Mouse (Mus musculus) right cerebral cortex, postnatal 14 days (tissue): ENCODE measurements at regions not wholly inside any gene's neighbourhood (a gene's known extent, or its start where the extent isn't known, plus 50 kb on each side); places are given as distances from the start of the nearest gene placed in this dataset.

Experiments used
- DNase-seq: peaks from one replicate; pipeline ENCODE4 v3.0.0; 2022

DNA sequence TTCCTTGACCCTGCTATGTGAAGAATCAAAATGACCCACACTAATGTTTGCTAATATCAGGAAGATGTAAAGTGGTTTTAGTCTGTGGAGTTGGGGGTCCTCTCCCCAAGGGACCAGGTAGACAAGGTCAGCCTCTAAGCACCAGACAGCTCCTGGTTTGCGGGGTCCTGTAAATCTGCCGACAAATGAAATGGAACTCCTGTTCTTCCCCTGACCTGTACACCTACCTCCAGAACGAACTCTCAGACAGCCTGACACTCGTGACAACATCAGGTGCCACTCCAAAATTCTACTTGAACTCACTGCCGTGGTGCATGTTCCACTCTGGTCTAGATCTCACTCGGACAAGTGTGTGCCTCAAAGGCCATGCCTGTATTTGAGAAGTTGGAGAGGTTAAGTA lies 121.8 kb upstream of the Cdkn3 start:
- DNase-seq = no peak

DNA sequence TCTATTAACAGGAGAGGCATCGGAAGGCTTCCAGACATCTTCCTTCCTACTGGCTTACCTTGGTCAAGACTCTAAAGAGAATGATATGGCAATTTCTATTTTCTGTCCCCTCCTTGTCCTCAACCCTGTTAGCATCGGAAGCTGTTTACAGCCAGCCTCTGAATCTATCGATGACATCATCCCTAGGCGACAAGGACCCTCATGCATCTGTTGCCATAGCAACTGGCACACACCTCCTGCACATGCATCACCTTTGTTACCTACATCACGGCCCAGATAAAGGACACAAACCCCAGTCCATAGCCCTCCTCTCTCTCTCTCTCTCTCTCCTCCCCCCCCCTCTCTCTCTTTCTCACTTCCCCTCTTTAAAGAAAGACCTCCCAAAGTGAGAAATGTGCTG lies 123.1 kb upstream of the Cdkn3 start:
- no peak for DNase-seq

DNA sequence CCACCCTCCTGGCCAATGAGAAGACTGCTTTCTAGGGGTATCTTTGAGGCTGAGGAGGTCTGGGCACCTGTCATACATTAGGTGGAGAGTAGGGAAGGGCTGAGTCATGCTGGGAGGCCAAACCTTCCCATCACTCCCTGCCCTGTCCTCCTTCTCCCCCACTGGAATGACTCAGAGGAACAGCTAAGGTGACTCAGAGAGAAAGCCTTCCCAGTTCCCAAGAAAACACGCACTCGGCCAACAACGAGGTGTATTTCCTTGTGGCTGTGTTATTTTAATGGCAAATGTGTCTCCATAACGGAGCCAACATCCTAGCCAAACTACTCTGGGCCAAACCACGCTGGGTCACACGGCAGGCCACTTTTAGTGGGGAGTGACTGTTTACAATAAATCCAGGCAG lies 124.0 kb upstream of the Cdkn3 start:
- DNase-seq = no peak

DNA sequence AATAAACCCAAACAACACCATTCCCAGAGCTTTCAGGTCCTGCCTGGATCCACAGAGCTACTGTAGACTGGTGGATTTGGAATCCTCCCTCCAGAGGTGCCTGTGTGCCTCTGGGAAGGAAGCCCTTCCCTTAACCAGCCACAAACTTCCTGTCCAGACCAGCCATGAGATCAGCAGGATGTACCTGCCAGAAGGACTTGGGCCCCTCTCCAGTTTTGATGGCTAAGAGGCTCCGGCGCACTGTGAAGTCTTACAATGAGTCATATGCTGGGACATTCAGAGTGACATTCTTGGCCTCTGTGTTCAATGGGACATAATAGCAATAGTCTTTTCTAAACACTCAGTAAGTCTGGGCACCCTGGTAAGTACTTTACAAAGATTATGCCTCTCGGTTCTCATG lies 125.0 kb upstream of the Cdkn3 start:
- no peak for DNase-seq

DNA sequence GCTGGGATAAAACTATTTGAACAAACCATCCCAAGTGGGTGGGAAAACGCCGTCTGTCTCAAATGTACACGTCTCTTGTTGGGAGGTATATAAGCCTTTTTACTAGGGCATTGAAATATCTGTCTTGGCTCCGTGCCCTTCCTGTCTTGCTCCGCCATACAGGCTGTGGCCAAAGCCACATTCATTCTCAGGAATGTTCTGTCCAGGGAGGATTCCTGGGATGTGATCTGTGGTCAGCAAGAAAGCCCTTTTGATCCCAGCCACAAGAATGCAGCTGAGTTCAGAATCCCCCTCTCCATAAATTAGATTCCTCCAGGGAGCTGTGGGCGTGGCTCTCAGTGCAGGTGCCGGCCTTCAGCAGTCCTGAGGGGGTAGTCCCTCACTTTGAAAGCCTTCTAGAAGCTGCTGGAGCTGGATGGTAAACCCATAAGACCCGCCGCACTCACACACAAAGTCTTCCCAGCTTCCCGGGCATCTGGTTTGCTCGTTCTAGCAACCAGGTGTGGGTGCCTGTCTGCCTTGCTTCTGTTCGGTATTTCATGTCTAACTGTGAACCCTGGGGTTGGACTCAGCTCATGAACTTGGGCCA lies 125.6 kb upstream of the Cdkn3 start:
- DNase-seq = no peak

DNA sequence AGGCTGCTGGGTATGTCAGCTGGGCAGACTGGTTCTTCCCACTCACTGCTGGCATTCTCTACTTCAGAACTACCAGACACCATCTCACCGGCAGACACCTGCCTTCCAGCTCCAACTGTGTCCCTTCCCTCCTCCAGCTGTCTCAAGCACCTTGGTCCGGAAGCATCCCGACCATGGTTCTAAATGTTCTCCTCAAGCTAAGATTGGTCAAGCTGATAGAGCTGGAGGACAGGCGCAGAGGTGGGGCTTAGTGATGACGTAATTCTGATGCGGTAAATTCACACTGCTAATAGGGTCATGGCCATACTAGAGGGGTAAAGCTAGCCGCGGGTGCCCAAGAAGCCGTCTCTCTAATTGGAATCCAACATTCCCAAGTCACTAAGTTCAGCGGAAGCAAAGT lies 126.1 kb upstream of the Cdkn3 start:
- no peak for DNase-seq

DNA sequence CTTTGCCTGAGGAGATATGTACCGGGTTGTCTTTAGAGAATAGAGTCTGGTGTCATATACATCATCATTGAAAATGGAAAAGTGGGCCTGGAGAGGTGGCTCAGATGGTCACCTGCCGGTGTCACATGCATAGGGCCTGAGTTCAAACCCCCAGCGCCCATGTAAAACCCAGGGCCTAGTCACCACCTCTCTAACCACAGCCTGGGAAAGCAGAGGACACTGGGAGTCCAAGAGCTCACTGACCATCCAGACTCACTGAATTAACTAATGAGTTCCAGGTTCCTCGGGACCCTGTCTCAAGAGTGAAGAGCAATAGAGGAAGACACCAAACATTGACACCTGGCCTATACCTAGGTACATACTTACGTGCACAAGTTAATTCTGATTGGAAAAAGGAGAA lies 132.7 kb upstream of the Cdkn3 start:
- DNase-seq = no peak

DNA sequence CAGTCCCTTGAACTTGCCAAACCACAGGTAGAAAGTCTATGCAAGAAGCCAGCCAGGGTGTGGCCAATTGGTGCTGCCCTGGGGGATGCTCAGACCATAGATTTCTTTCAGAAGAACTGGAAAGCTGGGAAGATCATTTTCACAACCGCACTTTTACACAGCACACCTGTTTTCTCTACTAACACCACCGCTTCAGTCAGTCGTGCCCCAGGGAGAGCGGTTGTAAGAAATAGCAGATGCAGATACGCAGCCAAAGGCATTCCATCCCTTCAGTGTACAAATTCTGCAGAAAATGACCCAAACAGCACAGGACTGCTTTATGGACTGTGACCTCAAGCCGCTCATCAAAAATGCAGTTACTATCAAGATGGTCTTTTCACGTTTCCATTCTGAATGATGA lies 134.6 kb upstream of the Cdkn3 start:
- no peak for DNase-seq

DNA sequence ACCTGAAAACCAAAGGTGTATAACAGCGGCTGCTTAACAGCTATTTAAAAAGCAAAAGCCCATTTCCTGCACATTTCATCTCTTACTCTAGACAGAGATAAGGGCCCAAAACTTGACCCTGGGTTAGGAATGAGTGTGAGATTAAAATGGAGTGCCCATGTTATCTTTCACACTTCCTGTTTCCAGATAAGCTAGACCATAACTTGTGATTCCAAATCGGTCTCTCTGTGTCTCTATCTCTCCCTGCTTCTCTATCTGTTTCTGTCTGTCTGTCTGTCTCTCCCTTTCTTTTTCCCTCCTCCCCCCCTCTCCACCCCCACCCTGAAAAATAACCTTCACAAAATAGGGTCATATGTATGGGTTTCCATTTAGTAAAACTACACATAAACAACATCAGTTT lies 136.7 kb upstream of the Cdkn3 start:
- no peak for DNase-seq

DNA sequence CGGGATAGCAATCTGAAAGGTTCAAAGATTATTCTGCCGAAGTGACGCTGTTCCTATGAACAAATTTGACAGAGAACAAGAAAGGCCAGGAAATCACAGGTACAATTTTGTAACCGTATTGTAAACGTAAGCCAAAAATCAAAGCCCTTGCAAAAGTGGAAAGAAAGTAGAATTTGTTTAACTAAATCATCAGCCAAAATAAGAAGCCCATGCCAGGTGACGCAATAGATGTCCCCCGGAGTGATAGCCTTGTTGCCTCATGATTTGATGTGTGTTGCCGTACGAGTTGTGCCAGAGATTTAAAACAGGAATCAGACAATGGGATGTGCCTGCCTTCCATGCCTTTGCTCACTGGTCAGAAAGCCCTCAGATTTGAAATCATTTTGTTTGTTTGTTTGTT lies 144.3 kb upstream of the Cdkn3 start:
- no peak for DNase-seq

DNA sequence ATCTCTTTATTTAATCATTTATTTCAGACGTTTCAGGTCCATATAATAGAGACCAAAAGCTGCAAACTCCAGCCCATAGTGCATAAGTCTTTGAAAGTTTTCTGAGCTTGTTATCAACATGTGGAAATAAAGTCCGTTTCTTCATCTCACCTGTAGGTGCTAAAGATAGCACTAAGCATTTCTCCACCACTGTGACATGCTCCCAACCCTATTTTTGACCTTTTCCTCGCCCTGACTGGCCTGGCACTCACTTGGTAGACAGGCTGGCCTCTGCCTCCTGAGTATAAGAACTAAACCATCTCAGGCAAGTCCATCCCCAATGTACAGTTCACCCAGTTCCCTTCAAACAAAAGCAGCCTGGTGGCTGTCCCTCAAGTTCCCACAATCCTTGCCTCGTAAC lies 145.4 kb upstream of the Cdkn3 start:
- no peak for DNase-seq

DNA sequence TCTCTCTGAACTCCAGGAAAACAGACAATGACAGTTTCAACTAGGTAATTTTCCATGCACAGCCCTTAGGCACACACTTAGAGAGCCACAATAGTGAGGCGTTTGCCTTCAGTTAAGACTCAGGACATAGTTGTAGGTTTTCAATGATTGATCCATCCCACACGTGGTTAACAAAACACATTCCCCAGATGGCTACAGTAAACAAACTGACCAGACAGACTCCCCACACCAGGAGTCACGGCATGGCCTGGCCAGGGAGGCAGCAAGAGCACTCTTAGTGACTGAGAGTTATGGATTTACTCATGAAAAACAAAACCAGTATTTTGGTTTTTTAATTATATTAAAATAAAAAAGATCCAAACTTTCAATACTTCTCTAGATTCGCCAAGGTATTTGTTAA lies 146.6 kb upstream of the Cdkn3 start:
- no peak for DNase-seq

DNA sequence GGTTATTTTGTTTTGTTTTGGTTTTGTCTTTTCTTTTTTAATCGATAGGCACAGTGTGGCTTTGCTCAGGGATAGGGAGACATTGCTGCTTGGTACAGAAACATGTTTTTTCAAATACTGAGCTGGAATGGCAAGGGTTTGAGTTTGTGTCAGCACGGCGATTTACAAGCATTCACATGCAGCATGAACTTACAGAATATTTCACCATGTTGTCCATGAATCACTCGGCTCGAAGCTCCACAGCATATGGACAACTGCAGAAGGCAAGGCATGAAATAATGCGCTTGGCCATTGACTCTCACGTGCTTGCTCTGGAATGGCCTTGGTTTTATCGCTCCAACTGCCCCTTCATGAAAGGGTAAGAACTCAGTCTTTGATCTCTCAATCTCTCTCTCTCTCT lies 147.1 kb upstream of the Cdkn3 start:
- no peak for DNase-seq

DNA sequence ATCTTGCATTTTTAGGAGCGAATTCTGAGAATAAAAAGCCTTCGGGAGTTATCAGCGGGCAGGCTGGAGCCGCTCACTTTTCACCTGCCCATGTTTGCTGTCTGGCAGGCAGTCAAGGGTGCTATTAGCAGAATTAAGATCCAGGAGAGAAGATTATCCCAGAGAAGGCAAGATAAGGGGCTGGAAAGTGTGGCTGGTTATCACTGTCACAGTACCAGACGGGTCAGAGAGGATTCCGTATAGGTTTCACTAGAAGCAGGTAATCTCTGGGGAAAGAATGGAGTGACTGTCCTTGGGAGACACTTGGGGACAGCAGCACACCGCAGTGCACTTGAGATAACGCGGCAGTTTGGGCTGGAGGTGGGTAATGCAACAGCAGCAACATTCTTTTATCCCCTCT lies 147.8 kb upstream of the Cdkn3 start:
- DNase-seq = no peak

DNA sequence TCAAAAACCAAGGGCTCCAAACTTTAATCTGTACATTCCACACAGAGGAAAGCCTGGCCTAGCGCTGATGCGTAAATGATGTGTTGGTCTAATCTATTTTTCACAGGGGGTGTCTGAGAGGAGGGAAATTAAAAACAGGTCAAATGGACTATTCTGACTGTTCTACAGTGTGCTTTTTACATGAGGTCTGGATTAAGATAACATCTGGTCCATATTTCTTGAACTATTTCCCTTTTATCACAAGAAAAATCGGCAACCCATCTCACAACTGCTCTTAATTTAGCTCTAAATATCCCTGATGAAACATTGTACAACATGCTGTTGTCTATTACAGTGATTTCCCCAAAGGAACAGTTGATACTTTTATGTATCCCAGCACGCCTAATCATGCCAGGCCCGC lies 149.4 kb upstream of the Cdkn3 start:
- no peak for DNase-seq

DNA sequence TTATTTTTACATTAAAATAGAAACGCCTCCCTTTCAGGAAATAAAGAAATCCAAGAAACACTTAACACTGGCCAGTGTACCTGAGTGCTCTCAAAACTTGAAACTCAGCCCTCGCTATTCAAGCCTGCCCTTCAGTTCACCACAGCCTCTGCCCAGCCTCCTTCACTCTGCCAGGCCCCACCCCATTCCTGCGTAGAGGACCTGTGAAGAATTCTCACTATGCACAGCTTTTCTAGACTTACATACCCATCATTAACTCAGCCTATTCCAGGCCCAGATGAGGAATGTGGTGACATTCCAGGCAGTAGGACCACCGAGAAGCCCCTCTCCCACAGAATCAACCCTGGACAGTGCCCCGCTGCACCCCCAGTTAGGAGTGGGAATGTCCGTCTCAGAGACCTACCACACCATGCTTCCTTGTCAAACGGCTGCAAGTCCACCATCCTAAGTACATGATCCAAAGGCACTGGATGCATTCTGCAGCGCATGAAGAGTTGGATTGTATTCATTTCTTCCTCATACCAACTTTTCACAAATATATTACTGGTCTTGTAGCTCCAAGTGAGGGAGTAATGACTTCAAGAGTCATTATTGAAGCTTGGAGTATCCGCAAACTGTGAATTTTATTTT lies 150.0 kb upstream of the Cdkn3 start:
- no peak for DNase-seq

DNA sequence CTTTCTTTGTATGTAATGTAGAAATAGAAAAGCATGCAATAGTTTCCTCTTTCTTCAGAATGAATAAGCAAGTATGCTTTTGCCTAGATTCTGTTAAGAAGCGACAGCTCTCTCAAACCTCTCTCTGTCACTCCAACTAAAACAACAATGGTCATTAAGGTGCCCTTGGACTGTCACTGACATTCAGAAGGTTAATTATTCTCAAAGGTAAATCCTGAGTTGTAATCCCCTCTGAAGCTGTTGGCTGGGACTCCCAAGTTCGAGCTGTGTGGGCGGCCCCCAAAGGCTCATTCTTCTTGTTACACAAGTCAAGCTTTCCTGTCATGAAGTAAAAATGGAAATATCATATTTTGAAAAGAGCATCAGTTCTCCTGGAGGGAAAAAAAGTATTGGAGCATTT lies 153.6 kb upstream of the Cdkn3 start:
- no peak for DNase-seq

DNA sequence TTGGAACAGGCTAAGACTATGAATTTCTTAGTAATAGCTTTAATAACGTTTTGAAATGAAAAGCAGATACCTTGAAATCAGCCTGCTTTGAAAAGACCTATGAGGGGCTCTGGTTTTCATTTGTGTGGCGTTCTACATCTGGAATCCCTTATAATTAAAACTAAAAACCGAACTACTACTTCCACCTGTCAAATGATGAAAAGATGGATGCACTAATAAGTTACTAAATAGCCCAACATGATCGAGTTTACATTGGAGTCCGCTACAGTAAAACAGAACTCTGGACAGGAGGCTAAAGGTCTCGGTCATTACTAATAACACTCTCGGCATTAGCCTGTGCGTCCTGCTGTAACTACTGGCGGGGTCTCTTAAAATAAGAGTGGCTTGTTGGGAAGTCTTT lies 154.3 kb upstream of the Cdkn3 start:
- DNase-seq = no peak

DNA sequence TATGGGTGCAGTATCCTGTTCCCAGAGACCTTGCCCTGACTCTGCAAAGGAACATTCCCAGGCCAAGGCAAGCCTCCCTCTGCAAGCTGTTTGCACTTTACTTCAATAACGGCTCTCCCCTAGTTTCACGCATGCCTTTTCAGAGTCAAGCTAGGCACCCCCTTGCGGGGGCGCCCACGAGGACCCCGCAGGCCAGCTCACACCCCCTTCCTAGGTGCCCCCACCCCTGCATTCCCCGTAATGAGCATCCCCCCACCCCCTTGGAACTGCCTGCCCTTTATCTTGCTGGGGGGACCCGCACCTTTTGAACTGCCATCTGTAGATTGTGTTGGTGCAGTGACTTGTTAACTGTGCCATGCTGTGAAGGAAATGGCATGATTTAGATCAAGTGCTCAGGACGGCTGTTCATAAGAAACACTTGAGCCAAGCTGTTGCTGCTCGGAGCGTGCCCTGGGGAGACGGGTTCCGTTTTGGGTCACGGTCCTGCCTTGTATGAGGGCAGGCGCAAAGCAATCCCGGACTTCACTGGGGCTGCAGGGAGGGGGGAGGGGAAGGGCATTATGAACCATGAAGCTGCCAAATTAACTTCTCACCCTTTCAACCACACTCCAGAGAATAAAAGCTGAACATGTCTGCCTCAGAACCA lies 155.3 kb upstream of the Cdkn3 start:
- no peak for DNase-seq

DNA sequence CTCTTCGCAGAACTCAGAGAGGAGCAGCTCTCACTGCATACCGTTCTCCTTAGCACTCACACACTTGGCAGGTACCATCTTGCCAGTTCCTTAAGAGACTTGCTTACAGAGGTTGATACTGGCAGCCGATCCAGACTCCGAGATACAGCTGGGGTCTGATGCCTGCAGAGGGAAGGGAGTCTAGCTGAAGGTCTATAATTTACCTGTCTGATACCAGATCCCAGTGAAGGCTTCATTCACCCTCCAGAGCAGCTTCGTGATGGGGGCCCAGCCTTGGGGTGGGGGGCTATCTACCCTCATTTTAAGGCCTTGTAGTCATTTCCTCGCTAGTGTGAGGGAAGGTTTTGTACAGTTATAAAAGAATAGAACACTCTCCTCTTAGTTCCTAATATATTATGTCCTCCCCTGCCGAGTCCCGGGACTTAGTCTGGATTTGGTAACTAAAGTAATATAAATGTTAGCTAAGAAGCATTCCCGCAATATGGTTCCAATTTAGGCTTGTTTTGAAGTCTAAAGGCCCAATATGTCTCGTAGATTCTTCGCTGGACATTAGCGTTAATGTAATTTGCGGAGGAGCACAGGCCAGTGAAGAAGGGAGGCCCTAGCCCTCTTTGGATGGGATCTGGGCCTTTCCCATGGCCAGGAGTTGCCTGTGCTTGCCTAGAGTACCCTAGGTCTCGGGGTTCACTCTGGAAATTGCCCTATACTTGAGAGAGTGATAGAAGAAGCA lies 156.0 kb upstream of the Cdkn3 start:
- DNase-seq = no peak

DNA sequence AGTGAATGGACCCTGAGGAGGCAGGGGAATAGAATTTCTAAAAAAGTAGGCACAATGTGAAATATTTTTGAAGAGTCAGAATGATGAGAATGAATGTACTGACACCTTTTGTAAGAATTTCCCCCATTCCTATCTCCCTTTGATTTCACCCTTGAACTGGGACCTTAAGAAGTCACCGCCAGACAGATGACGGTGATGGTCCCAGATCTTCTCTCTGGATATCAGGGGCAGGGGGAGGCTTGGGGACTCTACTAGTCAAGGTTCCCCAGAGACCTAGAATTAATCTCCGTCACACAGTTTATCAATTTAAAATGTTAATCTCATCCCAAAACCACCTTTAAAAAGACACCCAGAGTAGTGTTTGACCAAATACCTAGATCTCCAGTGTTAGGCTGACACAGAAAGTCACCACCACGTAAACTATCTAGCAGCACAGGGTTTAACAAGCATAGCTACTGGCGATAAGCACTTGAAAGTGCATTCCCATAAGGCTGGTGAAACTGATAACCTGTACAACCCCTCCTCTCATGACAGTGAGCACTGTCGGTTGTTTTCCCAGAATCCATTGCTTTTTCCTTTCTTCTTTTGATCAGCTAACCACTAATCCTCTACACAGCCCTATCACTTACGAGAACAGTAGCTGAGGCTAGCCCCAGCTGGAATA lies 163.5 kb upstream of the Cdkn3 start:
- DNase-seq = no peak

DNA sequence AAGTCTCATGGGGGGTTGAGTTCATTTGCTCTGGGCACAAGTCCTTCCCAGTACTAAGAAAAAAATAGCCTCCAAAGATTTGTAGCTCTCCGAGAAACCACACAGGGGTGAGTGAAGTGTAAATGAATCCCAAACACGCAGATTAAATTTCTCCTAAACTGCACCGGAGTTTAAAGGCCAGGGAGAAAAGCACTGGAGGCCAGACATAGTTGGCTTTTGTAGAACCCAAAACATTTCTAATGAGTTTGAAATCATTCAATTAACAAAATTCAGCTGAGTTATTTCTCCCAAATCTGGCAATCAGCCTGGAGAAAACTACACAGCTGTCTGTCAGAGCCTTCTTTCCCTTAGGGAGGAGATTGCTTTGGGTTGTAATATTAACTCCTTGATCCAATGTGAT lies 166.2 kb upstream of the Cdkn3 start:
- no peak for DNase-seq

DNA sequence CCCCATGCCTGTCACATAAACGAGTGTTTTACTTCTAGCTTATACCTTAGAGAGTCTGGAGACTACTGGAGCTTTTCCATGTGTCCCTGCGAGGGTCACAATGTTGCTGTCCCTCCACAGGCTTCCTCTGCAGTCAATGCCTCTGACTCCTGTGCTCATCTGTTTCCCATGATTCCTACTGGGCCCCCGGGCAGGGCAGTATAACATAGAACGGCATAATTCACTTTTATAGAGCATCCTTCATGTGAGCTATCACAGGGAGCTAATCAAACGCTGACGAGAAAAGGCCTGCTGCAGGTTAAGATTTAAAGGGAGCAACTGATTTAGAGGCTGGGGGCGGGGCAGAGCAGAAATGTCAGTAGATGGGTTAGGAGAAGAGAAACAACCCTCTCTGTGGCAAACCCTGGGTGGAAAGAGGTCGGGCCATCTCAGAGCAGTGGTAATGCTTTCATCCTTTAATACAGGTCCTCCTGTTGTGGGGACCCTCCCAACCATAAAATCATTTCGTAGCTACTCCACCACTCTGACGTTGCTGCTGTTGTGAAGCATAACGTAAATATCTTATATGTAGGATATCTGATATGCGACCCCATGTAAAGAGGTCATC lies 168.5 kb upstream of the Cdkn3 start:
- no peak for DNase-seq
